Mouse (Mus musculus): ENCODE results near the gene Opn4. TPM values are rescaled to one million over a fixed set of nuclear protein-coding genes. Genes with fewer than 3 reads are reported as not detected.
A peak's percentile ranks its signal among the peaks of the same experiment; 100 is the strongest.

The Opn4 gene
- total RNA-seq, 2 experiments from 2014 or later = not detected

- no peak for DNase-seq
Measured at GRCm38 (mm10) chr14:34590743-34591675, 8.9 kb downstream of the Opn4 start.

GRCm38 (mm10) chr14:34590017-34590570 is 9.8 kb downstream of the Opn4 start:
- no peak for DNase-seq

DNA sequence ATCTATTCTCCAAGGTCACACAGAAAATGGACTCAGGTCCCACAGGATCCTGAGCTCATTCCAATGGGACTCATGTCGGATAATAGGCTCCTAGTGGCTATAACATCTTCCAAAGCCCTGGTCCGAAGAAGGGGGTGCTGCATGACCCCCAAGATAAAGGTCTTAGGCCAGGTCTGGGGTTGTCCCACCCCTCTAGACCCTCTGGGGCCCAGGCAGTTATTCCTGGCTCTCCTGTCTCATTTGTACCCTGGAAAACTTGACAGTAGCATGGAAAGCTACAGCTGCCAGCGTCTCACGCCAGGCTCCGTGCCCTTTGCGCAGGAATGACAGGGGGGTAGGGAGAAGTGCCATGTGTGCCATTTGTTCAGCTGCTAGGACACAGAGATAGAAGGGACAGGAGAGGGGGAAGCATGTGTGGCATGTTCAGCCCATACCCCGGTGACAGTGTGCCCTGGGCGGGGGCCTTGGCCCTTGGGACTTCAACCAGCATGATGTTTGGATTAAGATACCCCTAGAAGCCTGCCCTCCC is 10.7 kb downstream of the Opn4 start:
- peak; percentile 75 for DNase-seq

DNA sequence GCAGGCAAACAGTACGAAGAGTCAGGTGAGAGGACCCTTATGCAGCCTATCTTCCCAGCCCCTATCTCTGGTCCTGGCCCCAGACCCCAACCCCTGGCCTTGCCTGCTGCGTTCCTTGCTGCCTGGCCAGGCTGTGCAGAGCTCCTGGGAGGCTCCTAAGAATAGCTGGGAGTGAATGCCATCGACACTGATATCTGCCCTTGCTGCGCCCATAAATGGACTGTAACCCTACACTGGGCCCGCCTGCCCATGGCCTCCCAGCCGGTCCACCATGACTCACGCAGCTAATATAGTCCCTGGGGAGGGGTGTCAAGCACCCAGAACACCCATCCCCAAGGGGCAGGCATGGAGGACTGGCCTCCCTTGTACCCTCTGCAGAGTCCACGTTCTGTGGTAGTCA is 11.4 kb downstream of the Opn4 start, which contains the start of gene Ldb3:
Gene Ldb3, minus strand, starts transcription at position 185 of the 400 bp plus-strand sequence.
- DNase-seq = peak; percentile 84

- no peak for DNase-seq
Measured at GRCm38 (mm10) chr14:34588005-34588404, 11.9 kb downstream of the Opn4 start.

DNA sequence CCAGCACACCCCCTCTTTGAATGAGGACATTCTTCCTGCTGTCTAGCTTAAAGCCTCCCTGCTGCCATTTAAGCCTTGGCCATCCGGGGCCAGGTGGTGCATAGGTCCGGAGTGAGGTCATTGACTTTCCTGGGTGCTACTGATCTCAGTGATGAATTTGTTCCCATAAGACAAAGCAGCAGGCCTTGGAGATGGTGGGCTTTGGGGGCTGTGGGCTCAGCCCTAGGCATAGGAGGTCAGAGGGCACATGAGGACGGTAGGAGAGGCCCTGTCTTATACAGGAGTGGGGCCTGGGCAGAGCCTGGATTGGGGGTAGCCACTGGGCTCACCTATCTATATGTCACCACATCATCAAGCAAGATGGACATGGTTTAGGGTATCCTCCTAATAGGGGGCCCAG is 13.1 kb downstream of the Opn4 start:
- DNase-seq = no peak

- DNase-seq = no peak
Measured at GRCm38 (mm10) chr14:34585358-34586105, 14.4 kb downstream of the Opn4 start.

DNA sequence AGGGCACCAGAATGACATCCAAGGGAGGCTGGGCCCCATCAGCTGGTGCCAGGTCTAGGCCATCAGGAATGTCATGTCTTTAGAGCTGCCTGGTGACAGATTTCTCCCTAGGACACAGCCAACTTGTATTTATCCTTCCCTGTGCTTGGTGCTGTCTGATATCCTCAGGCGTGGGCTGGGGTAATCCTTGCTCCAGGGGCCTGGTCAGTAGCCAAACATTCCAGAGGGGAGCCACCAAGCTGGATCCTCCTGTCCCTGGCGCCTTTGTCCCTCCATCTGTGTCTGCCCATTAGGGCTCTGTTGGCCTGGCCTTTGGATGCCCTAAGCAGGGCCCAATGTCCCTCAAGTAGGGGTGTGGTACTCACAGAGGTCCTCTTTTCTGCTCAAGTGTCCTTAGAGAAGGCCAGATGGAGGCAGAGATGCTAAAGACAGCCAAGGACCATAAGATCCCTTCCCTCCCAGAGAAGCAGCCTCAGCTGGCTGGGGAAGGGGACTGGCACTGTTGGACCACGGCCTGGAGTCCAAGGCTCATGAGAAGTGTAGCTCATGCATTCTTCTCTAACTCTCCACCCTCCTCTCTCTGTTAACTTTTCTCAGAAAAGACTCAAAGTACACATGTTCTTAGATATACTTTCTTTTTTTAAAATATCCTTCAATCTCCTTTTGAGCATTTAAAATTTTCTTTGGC is 17.1 kb downstream of the Opn4 start:
- peak; percentile 80 for DNase-seq

DNA sequence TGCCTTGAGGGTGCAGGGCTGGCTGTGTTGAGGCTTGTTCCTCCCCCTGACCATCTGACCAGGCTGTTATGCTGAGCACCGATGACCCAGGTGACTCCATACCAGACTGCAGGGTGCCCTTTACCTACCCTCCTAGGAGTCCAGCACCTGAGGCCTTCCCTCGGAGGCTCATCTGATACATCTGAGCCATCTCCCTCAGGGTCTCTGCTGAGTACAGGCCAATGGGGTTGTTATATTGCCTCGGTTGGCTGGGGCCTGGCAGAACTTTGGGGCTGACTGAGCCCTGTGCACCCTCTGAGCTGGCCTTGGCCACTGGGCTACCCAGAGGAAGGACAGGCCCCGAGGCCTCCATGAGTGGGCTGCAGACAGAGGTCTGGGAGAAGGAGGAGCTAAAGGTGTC is 23.1 kb downstream of the Opn4 start:
- DNase-seq = no peak

GRCm38 (mm10) chr14:34574068-34574467 is 25.9 kb downstream of the Opn4 start:
- DNase-seq = peak; percentile 86

GRCm38 (mm10) chr14:34573348-34573913 is 26.5 kb downstream of the Opn4 start:
- no peak for DNase-seq

- DNase-seq = no peak
Measured at GRCm38 (mm10) chr14:34571610-34572387, 28.1 kb downstream of the Opn4 start.

DNA sequence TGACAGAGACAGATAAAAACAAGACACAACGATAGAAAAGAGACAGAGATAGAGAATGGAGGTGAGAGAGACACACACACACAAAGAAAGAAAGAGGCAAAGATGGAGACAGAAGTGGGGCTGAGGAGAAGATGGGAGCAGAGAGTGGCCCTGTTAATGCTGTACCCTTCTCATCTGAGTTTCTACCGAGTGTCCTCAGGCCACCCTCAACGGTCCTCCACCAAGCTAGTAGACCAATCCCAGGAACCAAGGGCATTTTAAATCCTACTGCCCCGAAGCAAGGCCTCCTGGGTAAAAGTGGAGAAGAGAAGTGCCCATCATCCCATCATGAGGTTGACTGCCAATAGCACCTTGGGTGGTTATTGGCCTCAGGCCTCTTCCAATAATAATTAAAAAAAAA is 29.0 kb downstream of the Opn4 start:
- DNase-seq = no peak

DNA sequence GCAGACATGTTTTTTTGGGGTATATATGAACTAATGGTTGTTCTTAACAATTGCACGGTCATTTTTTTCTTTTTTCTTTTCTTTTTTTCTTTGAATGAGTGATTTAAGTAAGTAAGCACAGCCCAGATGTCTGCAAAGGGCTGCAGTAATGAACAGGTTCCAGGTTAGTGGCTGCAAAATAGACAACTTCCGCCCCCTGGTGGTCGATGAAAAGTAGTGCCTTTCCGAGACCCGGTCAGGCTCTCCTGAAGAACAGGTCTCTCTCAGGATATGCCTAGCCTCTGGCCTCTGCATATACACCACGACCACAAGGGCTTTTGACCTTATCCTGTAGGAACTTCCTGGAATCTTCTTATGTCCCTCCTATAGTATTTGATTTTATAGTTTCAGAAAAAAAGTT is 29.6 kb downstream of the Opn4 start:
- DNase-seq = no peak

- no peak for DNase-seq
Measured at GRCm38 (mm10) chr14:34569534-34570194, 30.3 kb downstream of the Opn4 start.

DNA sequence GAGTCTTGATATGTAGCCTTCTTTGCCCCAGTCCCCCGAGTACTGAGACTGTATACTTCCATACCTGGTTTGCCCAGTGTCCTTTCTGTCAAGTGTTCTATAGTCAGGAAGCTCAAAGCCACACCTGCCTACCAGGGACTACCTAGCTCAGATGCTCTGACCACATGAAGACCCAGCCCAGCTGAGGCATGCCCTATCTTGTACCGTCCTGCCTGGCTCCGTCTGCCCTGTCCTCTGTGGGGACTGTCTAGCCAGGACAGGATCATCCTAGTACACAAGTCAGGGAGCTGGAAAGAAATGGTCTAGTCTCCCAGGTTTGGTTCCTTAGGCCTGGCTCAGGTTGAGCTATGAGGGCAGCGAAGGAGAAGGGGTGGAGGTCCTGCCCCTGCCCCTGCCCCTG is 31.3 kb downstream of the Opn4 start:
- DNase-seq = no peak

GRCm38 (mm10) chr14:34567697-34568096 is 32.2 kb downstream of the Opn4 start:
- DNase-seq = peak; percentile 51

DNA sequence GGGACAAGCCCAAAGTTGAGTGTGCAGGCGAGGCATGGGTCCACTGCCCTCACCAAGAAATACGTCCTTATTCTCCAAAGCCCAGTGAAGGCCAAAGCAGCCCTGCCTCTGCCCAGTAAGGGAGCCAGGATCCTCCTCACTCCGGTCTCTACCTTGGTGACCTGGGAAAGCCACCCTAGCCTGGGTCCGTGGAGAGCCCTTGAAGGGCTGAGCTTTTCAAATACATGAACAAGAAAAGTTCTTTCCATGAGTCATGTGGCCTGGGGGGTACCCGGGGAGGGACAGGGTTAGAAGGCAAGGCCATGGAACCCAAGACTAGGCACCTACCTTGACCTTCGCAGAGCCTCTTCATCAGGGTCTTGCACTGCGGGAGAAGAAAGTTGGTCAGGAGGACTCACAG is 33.4 kb downstream of the Opn4 start:
- DNase-seq = peak; percentile 11

DNA sequence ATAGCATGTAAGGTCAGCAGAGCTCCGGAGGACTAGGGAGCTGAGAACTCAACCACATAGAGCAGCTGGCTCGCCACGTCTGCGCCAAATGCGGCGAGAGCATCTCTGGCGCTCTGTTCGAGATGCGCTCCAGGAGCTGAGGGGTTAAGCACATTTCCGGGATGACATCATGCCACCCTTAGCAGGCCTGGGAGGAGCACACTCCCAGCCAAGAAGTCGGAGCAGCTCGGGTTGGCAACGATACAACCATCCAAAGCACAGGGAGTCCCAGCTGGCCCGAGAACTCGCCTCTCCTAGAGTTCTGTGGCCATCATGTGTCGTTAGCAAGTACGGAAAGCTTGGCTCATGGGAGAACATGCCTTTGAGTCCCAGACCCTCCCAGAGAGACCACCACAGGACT is 34.2 kb downstream of the Opn4 start:
- DNase-seq = peak; percentile 78

DNA sequence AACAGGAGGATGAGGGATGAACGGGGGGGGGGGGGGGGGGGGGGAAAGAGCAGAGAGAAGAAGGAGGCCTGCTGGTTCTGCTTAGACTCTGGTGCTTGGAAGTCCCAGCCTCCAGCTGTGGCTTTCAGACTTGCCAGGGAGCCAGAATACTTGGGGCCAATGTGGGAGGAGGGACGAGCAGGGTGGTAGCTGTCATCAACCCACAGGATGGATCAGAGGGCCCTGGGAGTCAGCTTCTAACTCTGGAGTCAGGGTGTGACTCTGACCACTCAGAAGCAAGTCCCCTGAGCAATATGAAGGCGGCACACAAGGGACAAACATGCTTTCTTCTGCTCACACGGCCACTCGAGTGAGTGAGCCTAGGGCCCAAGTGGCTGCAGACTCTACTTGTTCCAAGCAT is 35.3 kb downstream of the Opn4 start:
- DNase-seq = peak; percentile 73
